Mouse (Mus musculus) embryonic fibroblast, embryonic 13.5 days (primary cell): ENCODE measurements around the gene Trim67.

Experiments
- CTCF ChIP-seq: IDR thresholded peaks from 2 replicates; pipeline ENCODE4 v1.5.1; 2011; ENCODE audit warnings: mild to moderate bottlenecking, control low read depth, low read length, moderate library complexity, borderline replicate concordance; ENCODE audit not compliant: insufficient read depth
- POLR2A ChIP-seq: IDR thresholded peaks from 2 replicates; pipeline ENCODE4 v1.6.1; 2011; ENCODE audit warnings: low read depth, mild to moderate bottlenecking, control low read depth, low read length, moderate library complexity

- TF ChIP-seq CTCF, result no peak
- TF ChIP-seq POLR2A, result no peak
Measured at GRCm38 (mm10) chr8:124860188-124860587, 67.3 kb downstream of the Trim67 start.
